Mouse (Mus musculus): ENCODE results near the gene Taf12.

DNA sequence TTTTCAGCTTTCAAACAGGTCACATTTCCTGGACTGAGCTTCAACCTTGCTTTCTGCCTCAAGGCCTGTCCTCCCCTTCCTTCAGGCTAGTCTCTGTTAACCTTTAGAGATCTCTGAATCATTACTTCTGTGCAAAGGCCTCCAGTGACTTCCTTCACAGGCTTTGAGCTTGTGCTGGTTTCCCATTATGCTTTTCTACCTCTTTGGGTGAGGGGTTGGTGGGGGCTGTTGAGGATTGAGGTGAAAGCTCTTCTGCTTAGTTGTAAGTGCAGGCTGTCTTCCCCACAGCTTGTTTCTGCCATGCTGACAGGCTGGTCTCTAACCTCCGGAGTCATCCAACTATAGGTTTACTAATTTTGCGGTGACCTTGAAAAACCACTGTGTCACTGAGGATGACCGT is 17.8 kb upstream of the Taf12 start:
- TF ChIP-seq CTCF (IDR thresholded peaks at IDR 0.05; ENCODE audit: insufficient read depth, low read length) (no peak), POLR2A (IDR thresholded peaks at IDR 0.05; ENCODE audit: borderline replicate concordance, extremely low read depth, low read depth, low read length) (no peak)

Measured in lung, adult 2 months (tissue).